Mouse (Mus musculus) cerebellum, postnatal 4 days (tissue): ENCODE data around the gene Raet1e.
A peak's percentile ranks its signal among the peaks of the same experiment; 100 is the strongest.
"Not testable (repeated sequence)": the region's sequence is repeated elsewhere in the genome, so short reads cannot be mapped to it uniquely, and the experiment has no call there.

Source experiments
- DNase-seq, 2 experiments: peaks; one replicate each; pipeline ENCODE4 v3.0.0; 2022; ENCODE audit warnings: low spot score in 2 of 2, mixed read lengths in 1 of 2

Gene Raet1e

GRCm38 (mm10) chr10:22361415-22362352 lies 203.3 kb downstream of the Raet1e start:
- DNase-seq = not testable (repeated sequence)

- DNase-seq = not testable (repeated sequence)
Observed at GRCm38 (mm10) chr10:22362466-22362865, 204.1 kb downstream of the Raet1e start.

- DNase-seq = not testable (repeated sequence)
Observed at GRCm38 (mm10) chr10:22364915-22365314, 206.5 kb downstream of the Raet1e start.

GRCm38 (mm10) chr10:22381226-22381625 lies 222.9 kb downstream of the Raet1e start:
- not testable (repeated sequence) for DNase-seq

GRCm38 (mm10) chr10:22390146-22390545 lies 231.8 kb downstream of the Raet1e start:
- DNase-seq = not testable (repeated sequence)

GRCm38 (mm10) chr10:22391616-22392015 lies 233.2 kb downstream of the Raet1e start:
- not testable (repeated sequence) for DNase-seq

- not testable (repeated sequence) for DNase-seq
Observed at GRCm38 (mm10) chr10:22393028-22393824, 234.9 kb downstream of the Raet1e start.

- DNase-seq = not testable (repeated sequence)
Observed at GRCm38 (mm10) chr10:22396680-22397079, 238.3 kb downstream of the Raet1e start.

- peak in 1 of 2 experiments; percentile 32 for DNase-seq
Observed at GRCm38 (mm10) chr10:22402225-22402917, 244.0 kb downstream of the Raet1e start.

- DNase-seq = not testable (repeated sequence)
Observed at GRCm38 (mm10) chr10:22413702-22414494, 255.5 kb downstream of the Raet1e start.
